Mouse (Mus musculus) MEL-GATA-1-ER (cell line): Measurements from ENCODE around the gene Gfy.

ENCODE experiments used
- DNase-seq: peaks from one replicate; pipeline ENCODE4 v3.0.0-alpha.2; 2012; ENCODE audit warnings: low read depth; ENCODE audit errors: extremely low read depth

Gfy gene

GRCm38 (mm10) chr7:45179469-45179868 is at the start of gene Gfy:
Gfy (minus strand) TSS chr7:45179569.
- no peak for DNase-seq

- DNase-seq: no peak
Observed at GRCm38 (mm10) chr7:45229046-45229445, 49.7 kb upstream of the Gfy start.

GRCm38 (mm10) chr7:45228548-45228947 is 49.2 kb upstream of the Gfy start:
- no peak for DNase-seq

GRCm38 (mm10) chr7:45226421-45226820 is 47.1 kb upstream of the Gfy start:
- no peak for DNase-seq

- DNase-seq: no peak
Observed at GRCm38 (mm10) chr7:45224826-45225225, 45.5 kb upstream of the Gfy start.

- no peak for DNase-seq
Observed at GRCm38 (mm10) chr7:45221680-45222079, 42.3 kb upstream of the Gfy start.

- no peak for DNase-seq
Observed at GRCm38 (mm10) chr7:45216442-45217183, 37.2 kb upstream of the Gfy start.

- DNase-seq: no peak
Observed at GRCm38 (mm10) chr7:45215673-45216441, 36.5 kb upstream of the Gfy start, which contains the start of gene Tead2. Tead2 (plus strand) TSS chr7:45215753.

GRCm38 (mm10) chr7:45213708-45214107 is 34.3 kb upstream of the Gfy start:
- DNase-seq: no peak

GRCm38 (mm10) chr7:45212356-45212755 is 33.0 kb upstream of the Gfy start:
- DNase-seq: no peak

GRCm38 (mm10) chr7:45211851-45212251 is 32.5 kb upstream of the Gfy start, which contains the start of gene Dkkl1:
Dkkl1 (minus strand) TSS chr7:45212147.
- peak; percentile 56 for DNase-seq

- DNase-seq: peak; percentile 24
Observed at GRCm38 (mm10) chr7:45211070-45211469, 31.7 kb upstream of the Gfy start.

- DNase-seq: no peak
Observed at GRCm38 (mm10) chr7:45208260-45208659, 28.9 kb upstream of the Gfy start.

- DNase-seq: peak; percentile 93
Observed at GRCm38 (mm10) chr7:45204380-45205143, 25.2 kb upstream of the Gfy start, which contains the start of gene Ccdc155. Ccdc155 (minus strand) TSS chr7:45204892.

- no peak for DNase-seq
Observed at GRCm38 (mm10) chr7:45202654-45203053, 23.3 kb upstream of the Gfy start.

- no peak for DNase-seq
Observed at GRCm38 (mm10) chr7:45198961-45199360, 19.6 kb upstream of the Gfy start.

- DNase-seq: no peak
Observed at GRCm38 (mm10) chr7:45198435-45198834, 19.1 kb upstream of the Gfy start.

GRCm38 (mm10) chr7:45196994-45197393 is 17.6 kb upstream of the Gfy start:
- DNase-seq: no peak

GRCm38 (mm10) chr7:45196176-45196535 is 16.8 kb upstream of the Gfy start:
- DNase-seq: no peak

GRCm38 (mm10) chr7:45195341-45196175 is 16.2 kb upstream of the Gfy start:
- no peak for DNase-seq
